8 mouse cellular contexts compared by ENCODE assay signal in genomic region chr8:66687511-66688329, GRCm38 (mm10). TPM values are rescaled to one million over a fixed set of nuclear protein-coding genes. Genes with fewer than 3 reads are reported as not detected.
A peak's percentile ranks its signal among the peaks of the same experiment; 100 is the strongest.
DNase-seq lines count a peak whose midpoint lies in the region; ATAC-seq lines count a peak whose summit lies in the region.

TSS of gene Npy5r (minus strand) at chr8:66688128.

- H3K27ac ChIP-seq in heart, embryonic 11.5 days (ENCODE audit: low read depth, low read length), result no peak within 1 kb of the TSS
- H3K27ac ChIP-seq in limb, embryonic 10.5 days, result peak within 1 kb of the TSS; percentile 62; the same call in 1 of the 2 replicates

- peak within 1 kb of the TSS; percentile 47 for H3K4me3 ChIP-seq in heart, embryonic 11.5 days (ENCODE audit: low read depth, low read length)
- peak within 1 kb of the TSS; percentile 55 for H3K4me3 ChIP-seq in limb, embryonic 10.5 days

- intact Hi-C loops in heart, postnatal 10 days (cut with DNase I), result no loop called here

- DNase-seq in heart, postnatal 10 days, result no peak
- peak; percentile 52 for DNase-seq in ZHBTc4 (ENCODE audit: low read depth, low spot score)
- peak; percentile 29 to 35 for DNase-seq in frontal cortex, postnatal 25 days (ENCODE audit: low spot score in 2 of 2)
- peak; percentile 64 for DNase-seq in limb, embryonic 10.5 days (ENCODE audit: low spot score)
- peak; percentile 56 for DNase-seq in retina, postnatal 1 day
- no peak for DNase-seq in B cell, adult 2 months
- DNase-seq in lung, adult 18-20 months, result no peak

- peaks cover 21% of the 10 kb centered on the region for H3K27me3 ChIP-seq in heart, embryonic 11.5 days (ENCODE audit: control insufficient read depth, insufficient read depth, low read length)
- H3K27me3 ChIP-seq in limb, embryonic 10.5 days (ENCODE audit: low read depth, poor library complexity, severe bottlenecking), result peaks cover 42% of the 10 kb centered on the region

- no peak for ATAC-seq in heart, embryonic 11.5 days (replicated peaks; ENCODE audit: insufficient number of reproducible peaks, low FRiP score, low TSS enrichment)

- H3K9ac ChIP-seq in heart, embryonic 11.5 days (ENCODE audit: low read depth, low read length), result peak within 1 kb of the TSS; percentile 54

- H3K9me3 ChIP-seq in heart, embryonic 11.5 days (replicated peaks; ENCODE audit: control insufficient read depth, low read length), result no peaks in the 10 kb centered on the region
- no peaks in the 10 kb centered on the region for H3K9me3 ChIP-seq in limb, embryonic 10.5 days (replicated peaks)

- no peaks in the 10 kb centered on the region for H3K36me3 ChIP-seq in heart, embryonic 11.5 days (ENCODE audit: control insufficient read depth, insufficient read depth, low read length)
- H3K36me3 ChIP-seq in limb, embryonic 10.5 days, result no peaks in the 10 kb centered on the region

- no peaks in the 10 kb centered on the region for H3K4me1 ChIP-seq in heart, embryonic 11.5 days (ENCODE audit: control insufficient read depth, insufficient read depth, low read length)
- H3K4me1 ChIP-seq in limb, embryonic 10.5 days, result peaks cover 9% of the 10 kb centered on the region

- WGBS in heart, embryonic 11.5 days (ENCODE audit: insufficient replicate concordance), result 2% methylated on average over 43 of the region's 43 CpGs
- WGBS in limb, embryonic 10.5 days, result 1% methylated on average over 43 of the region's 43 CpGs

- peak within 1 kb of the TSS; percentile 88 for H3K4me2 ChIP-seq in heart, embryonic 11.5 days

RNA-seq across cellular contexts. Expression of gene Npy5r, which starts in this region (rescaled TPM):
- 0.27 TPM in 1 of 2 replicates, not detected in the other for polyA plus RNA-seq in heart, embryonic 11.5 days (2014; fragmentation: Nextera tagmentation; extraction: Ambion mirVana)
- not detected for total RNA-seq in heart, postnatal 10 days (2021)
- not detected in 2 replicates for polyA plus RNA-seq in limb, embryonic 10.5 days (2016; fragmentation: Nextera tagmentation; extraction: Ambion mirVana)

Comparison
In these comparisons a context has a peak if more than half of its experiments do, and no peak if none do; other contexts are left out.
1. Peak in DNase-seq, H3K4me3 ChIP-seq and H3K27ac ChIP-seq in limb, embryonic 10.5 days; RNA of the gene not detected or under 1 TPM.
2. DNase-seq: peak in ZHBTc4 (single experiment), frontal cortex, postnatal 25 days (2 of 2) and retina, postnatal 1 day (single experiment); none in heart, postnatal 10 days (0 of 2), B cell, adult 2 months (0 of 2) and lung, adult 18-20 months (0 of 2).